Mouse (Mus musculus): Measurements from ENCODE around the gene Sprtn. TPM values are rescaled to one million over a fixed set of nuclear protein-coding genes. Genes with fewer than 3 reads are reported as not detected.

The Sprtn gene
- polyA plus RNA-seq, 3 experiments from 2014 or later: 5.9 to 7.6 (median 7.4) TPM

DNA sequence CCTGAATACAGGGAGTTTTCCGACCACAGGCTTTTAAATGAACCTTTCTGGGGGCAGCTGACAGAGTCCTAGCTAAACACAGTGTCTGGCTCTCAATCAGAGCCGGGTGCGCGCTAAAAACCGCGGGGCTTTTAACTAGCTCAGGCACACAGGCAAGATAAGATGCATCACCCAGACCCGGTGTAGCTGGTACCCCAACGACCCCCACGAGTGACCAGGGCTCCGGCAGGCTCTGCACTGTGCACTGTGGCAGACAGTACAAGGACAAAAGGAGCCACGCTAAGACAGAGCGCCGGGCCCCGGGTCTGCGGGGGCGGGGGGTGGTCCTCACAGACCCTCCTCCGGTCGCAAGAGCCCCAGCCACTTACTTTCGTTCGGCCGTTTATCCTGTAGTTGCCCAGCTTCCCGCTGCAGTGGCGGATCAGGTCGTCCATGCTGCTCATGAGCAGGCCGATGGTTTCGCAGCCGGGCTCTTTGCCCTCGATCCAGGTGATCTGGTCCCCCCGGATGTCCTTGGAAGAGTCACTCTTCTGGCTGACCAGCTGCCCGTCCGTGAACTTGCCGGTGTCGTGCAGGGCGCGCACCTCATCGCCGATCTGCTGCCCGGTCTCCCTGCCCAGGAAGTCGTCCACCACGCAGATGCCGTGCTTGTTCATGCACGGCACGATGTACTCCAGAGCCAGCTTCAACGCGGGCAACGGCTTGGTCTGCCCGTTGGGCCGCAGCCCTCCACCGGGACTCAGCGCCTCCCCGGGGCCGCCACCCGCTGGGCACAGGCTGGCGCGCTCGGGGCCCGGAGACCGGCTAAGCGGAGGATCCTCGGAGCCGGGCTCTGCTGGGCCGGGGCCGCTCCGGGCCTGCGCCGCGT lies 50.4 kb downstream of the Sprtn start:
- peak; percentile 34 for ATAC-seq

DNA sequence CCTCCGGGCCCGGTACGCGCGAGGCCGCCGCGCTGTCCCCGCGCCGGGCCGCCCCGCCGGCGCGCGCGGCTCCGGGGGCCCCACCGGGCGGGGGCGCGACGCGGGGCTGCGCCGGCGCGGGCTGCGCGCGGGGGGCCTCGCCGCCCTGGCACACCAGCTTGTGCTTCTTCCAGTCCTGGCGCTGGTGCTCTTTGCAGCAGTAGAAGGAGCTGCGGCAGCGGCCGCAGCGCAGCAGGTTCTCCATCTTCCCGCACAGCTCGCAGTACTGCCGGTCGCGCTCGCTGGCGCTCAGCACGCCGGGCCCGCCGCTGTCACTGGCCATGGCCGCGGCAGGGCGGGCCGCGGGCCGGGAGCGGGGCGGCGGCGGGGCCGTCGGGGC lies 51.0 kb downstream of the Sprtn start:
- peak; percentile 9 for ATAC-seq

DNA sequence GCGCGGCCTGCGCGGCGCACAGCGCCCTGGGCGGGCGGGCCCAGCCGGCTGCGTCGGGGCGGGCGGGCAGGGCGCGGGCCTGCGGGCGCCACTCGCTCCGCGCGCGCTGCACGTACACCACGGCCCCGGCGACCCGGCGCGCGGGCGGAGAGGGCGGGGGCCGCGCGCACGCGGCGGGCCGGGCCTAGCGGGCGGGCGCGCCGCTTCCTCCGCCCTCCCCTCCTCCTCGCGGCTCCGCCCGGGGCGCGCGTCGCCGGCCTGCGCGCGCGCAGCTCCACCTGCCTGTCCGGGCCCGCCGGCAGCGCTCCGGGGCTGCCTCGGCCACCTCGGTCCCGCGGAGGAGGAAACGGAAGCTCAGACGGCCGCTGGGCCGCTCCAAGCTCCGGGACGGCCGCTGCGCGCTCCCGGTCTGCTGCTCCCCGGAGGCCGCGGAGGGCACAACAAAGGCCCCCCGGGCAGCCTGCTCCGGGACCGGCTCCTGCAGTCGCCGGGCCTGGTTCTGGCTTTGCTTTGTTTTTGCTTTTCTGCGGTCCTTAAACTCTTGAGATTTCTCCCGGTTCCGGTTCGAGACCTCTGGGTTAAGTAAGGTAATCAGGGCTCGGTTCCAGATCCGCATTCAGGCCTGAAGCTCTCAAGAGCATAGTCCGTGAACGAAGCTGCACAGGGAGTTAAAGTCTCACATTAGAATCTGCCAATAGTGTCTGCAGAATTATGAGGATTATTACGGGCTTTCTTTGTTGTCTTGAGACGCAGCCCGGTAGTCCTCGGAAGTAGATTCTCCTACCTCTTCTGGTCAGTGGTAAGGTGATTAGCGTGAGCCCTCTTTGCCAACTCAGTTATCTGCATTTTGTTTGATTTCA lies 51.8 kb downstream of the Sprtn start, which contains the start of gene Egln1:
Gene Egln1, minus strand, starts transcription at position 116 of the 860 bp plus-strand sequence.
- ATAC-seq: peak; percentile 63

DNA sequence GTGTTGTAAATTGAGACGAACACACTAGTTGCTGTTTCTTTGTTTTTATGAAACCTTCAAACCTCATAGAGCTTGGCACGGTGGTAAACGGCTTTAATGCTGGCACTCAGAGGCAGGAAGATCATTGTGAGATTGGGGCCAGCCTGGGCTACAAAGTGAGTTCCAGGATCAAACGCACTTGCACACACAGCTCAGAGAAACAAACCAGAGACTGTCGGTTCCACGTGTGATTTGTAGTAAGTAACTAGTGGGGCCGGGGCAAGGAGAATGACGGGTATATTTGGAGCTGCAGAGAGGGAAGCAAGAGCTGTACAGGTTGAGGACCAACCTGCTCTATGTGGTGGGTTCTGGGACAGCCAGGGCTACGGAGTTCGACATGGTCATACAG lies 52.4 kb downstream of the Sprtn start:
- no peak for ATAC-seq

DNA sequence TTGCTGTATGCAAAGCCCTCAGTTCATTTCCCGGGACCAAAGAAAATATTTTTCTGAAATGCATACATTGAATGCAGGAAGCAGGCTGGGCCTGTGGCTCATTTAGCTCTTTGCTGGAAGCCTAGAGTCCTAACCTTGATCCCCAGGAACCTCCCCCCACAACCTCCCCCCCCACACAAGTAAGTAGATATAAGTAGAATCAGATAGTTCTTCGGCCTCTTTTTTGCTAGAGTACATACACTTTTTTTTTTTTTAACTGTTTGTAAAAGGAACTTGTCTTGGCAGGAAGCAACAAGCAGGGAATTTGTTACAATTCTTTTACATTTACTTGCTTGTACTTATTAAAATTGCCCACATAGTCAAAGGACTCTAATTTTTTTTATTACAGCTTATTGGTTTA lies 53.2 kb downstream of the Sprtn start:
- ATAC-seq: no peak

DNA sequence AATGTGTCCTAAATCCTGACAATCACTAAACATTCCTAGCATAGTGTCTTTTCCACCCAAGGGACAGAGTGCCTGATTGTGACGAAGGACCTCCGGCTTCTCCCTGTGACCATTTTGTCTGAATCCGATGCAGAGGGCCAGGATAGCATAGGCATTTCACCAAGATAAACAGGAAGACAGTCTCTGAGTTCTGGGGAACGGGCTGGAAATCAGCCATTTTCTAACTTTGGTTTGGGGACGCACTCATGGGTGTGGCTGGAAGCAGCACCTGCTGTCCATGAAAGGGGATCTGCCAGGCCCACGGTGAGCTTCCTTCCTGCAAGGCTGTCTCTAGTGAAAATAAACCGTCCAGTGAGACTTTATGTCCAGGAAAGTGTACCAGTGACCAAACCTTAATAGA lies 55.5 kb downstream of the Sprtn start:
- no peak for ATAC-seq

DNA sequence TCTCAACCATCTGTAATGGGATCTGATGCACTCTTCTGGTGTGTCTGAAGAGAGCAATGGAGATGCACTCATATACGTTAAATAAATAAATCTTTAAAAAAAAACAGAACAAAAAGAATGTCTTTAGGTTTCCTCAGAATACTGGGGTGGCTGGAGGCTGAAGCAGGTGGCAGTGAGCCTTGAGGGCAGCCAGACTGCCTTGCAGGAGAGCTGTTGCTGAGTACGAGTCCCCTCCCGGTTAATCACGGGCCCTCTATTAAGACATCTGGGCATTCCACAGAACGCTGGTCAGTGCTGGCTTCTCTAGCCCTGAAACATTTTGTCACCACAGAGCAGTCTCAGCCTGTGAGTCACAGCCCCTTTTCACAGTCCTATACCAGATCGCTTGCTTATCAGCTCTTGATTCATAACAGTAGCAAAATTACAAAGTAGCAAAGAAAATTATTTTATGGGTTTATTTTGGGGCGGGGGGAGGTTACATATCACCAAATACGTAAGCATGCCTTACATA lies 56.9 kb downstream of the Sprtn start:
- ATAC-seq: no peak

Other genes starting within 250 kb of the Sprtn start
- gene 2310022B05Rik, start 234.5 kb upstream of the Sprtn start, polyA plus RNA-seq (2017; shearing (Covaris generic)): 1 to 10 TPM in 2 of 3 experiments, under 1 TPM in 1; 0.60 to 1.6 (median 1.6) TPM
- gene Ttc13, start 175.9 kb upstream of the Sprtn start, polyA plus RNA-seq (2017; shearing (Covaris generic)): 10 to 100 TPM; 26.1 to 40.4 (median 39.4) TPM
- gene Arv1, start 175.7 kb upstream of the Sprtn start, polyA plus RNA-seq (2017; shearing (Covaris generic)): 10 to 100 TPM; 19.0 to 33.2 (median 27.3) TPM
- gene Fam89a, start 146.1 kb upstream of the Sprtn start, polyA plus RNA-seq (2017; shearing (Covaris generic)): under 1 TPM in 2 of 3 experiments, not detected in 1; 0.75 to 0.80 TPM
- not detected for gene Trim67, start 104.8 kb upstream of the Sprtn start, polyA plus RNA-seq (2017; shearing (Covaris generic))
- gene Gnpat, start 34.9 kb upstream of the Sprtn start, polyA plus RNA-seq (2017; shearing (Covaris generic)): 10 to 100 TPM; 31.4 to 39.2 (median 38.9) TPM
- gene 2810004N23Rik, start 34.8 kb upstream of the Sprtn start, polyA plus RNA-seq (2017; shearing (Covaris generic)): 10 to 100 TPM; 29.1 to 31.9 (median 31.8) TPM
- 1 to 10 TPM; 5.8 to 8.6 (median 6.9) TPM for gene Exoc8, start 181 bp upstream of the Sprtn start, polyA plus RNA-seq (2017; shearing (Covaris generic))
- 10 to 100 TPM in 2 of 3 experiments, 1 to 10 TPM in 1; 9.8 to 12.4 (median 12.0) TPM for gene Egln1, start 51.4 kb downstream of the Sprtn start, polyA plus RNA-seq (2017; shearing (Covaris generic))
- 10 to 100 TPM; 60.0 to 71.8 (median 60.4) TPM for gene Tsnax, start 115.1 kb downstream of the Sprtn start, polyA plus RNA-seq (2017; shearing (Covaris generic))
- under 1 TPM; 0.24 to 0.61 (median 0.40) TPM for gene Disc1, start 156.3 kb downstream of the Sprtn start, polyA plus RNA-seq (2017; shearing (Covaris generic))